Mouse (Mus musculus): ENCODE data around the gene Ift52. TPM values are rescaled to one million over a fixed set of nuclear protein-coding genes. Genes with fewer than 3 reads are reported as not detected.

Gene Ift52
- polyA plus RNA-seq, 1 experiment from 2014 or later, result 37.3 TPM

- no peak for ATAC-seq (ENCODE audit: extremely low read depth, insufficient number of reproducible peaks, low FRiP score, low TSS enrichment)
- Histone ChIP-seq H3K36me3 (peaks cover 66% of the 10 kb centered on the region), H3K9ac (no peak overlapping the region), H3K4me3 (no peak overlapping the region), H3K27ac (replicated peaks) (no peak overlapping the region), H3K4me1 (no peaks in the 10 kb centered on the region), H3K9me3 (no peaks in the 10 kb centered on the region), H3K27me3 (replicated peaks) (no peaks in the 10 kb centered on the region), H3K4me2 (no peak overlapping the region)
- 78% methylated on average over 3 of the region's 3 CpGs for WGBS
Measured at GRCm38 (mm10) chr2:163075234-163075633, 58.1 kb downstream of the Ift52 start.

GRCm38 (mm10) chr2:163079041-163079440 lies 61.9 kb downstream of the Ift52 start:
- no peak for ATAC-seq (ENCODE audit: extremely low read depth, insufficient number of reproducible peaks, low FRiP score, low TSS enrichment)
- H3K27me3 ChIP-seq (replicated peaks), result no peaks in the 10 kb centered on the region
- H3K9ac ChIP-seq, result no peak overlapping the region
- WGBS, result 84% methylated on average over 4 of the region's 4 CpGs
- H3K36me3 ChIP-seq, result peaks cover 65% of the 10 kb centered on the region
- no peaks in the 10 kb centered on the region for H3K4me1 ChIP-seq
- no peak overlapping the region for H3K4me2 ChIP-seq
- no peaks in the 10 kb centered on the region for H3K9me3 ChIP-seq
- H3K27ac ChIP-seq (replicated peaks), result no peak overlapping the region
- H3K4me3 ChIP-seq, result no peak overlapping the region

- Histone ChIP-seq H3K4me2 (no peak overlapping the region), H3K9me3 (no peaks in the 10 kb centered on the region), H3K4me3 (no peak overlapping the region), H3K36me3 (peaks cover 43% of the 10 kb centered on the region), H3K27ac (replicated peaks) (no peak overlapping the region), H3K4me1 (no peaks in the 10 kb centered on the region), H3K27me3 (replicated peaks) (no peaks in the 10 kb centered on the region), H3K9ac (no peak overlapping the region)
- no peak for ATAC-seq (ENCODE audit: extremely low read depth, insufficient number of reproducible peaks, low FRiP score, low TSS enrichment)
- 62% methylated on average over 5 of the region's 5 CpGs for WGBS
Measured at GRCm38 (mm10) chr2:163082591-163082990, 65.4 kb downstream of the Ift52 start.

- Histone ChIP-seq H3K9me3 (no peaks in the 10 kb centered on the region), H3K27me3 (replicated peaks) (no peaks in the 10 kb centered on the region), H3K9ac (no peak overlapping the region), H3K27ac (replicated peaks) (no peak overlapping the region), H3K4me3 (no peak overlapping the region), H3K4me1 (no peaks in the 10 kb centered on the region), H3K4me2 (no peak overlapping the region), H3K36me3 (peaks cover 24% of the 10 kb centered on the region)
- 89% methylated on average over 3 of the region's 3 CpGs for WGBS
- no peak for ATAC-seq (ENCODE audit: extremely low read depth, insufficient number of reproducible peaks, low FRiP score, low TSS enrichment)
Measured at GRCm38 (mm10) chr2:163084519-163084918, 67.4 kb downstream of the Ift52 start.

- Histone ChIP-seq H3K36me3 (peaks cover 19% of the 10 kb centered on the region), H3K27ac (replicated peaks) (no peak overlapping the region), H3K4me3 (no peak overlapping the region), H3K9ac (no peak overlapping the region), H3K9me3 (no peaks in the 10 kb centered on the region), H3K4me2 (no peak overlapping the region), H3K27me3 (replicated peaks) (no peaks in the 10 kb centered on the region), H3K4me1 (no peaks in the 10 kb centered on the region)
- WGBS, result 84% methylated on average over 6 of the region's 6 CpGs
- ATAC-seq (ENCODE audit: extremely low read depth, insufficient number of reproducible peaks, low FRiP score, low TSS enrichment), result no peak
Measured at GRCm38 (mm10) chr2:163085047-163085446, 67.9 kb downstream of the Ift52 start.

GRCm38 (mm10) chr2:163086561-163086960 lies 69.4 kb downstream of the Ift52 start:
- Histone ChIP-seq H3K9ac (no peak overlapping the region), H3K9me3 (no peaks in the 10 kb centered on the region), H3K27ac (replicated peaks) (no peak overlapping the region), H3K4me2 (no peak overlapping the region), H3K4me1 (no peaks in the 10 kb centered on the region), H3K27me3 (replicated peaks) (no peaks in the 10 kb centered on the region), H3K36me3 (peaks cover 13% of the 10 kb centered on the region), H3K4me3 (no peak overlapping the region)
- ATAC-seq (ENCODE audit: extremely low read depth, insufficient number of reproducible peaks, low FRiP score, low TSS enrichment), result no peak
- 42% methylated on average over 8 of the region's 8 CpGs for WGBS

GRCm38 (mm10) chr2:163087728-163088127 lies 70.6 kb downstream of the Ift52 start, which contains the start of gene Gtsf1l:
TSS of gene Gtsf1l (minus strand) at chr2:163087855.
- no peak for ATAC-seq (ENCODE audit: extremely low read depth, insufficient number of reproducible peaks, low FRiP score, low TSS enrichment)
- no peak within 1 kb of the TSS for H3K9ac ChIP-seq
- WGBS, result 82% methylated on average over 9 of the region's 9 CpGs

GRCm38 (mm10) chr2:163089475-163090123 lies 72.4 kb downstream of the Ift52 start:
- H3K9me3 ChIP-seq, result no peaks in the 10 kb centered on the region
- no peaks in the 10 kb centered on the region for H3K4me1 ChIP-seq
- WGBS, result 66% methylated on average over 5 of the region's 5 CpGs
- ATAC-seq (ENCODE audit: extremely low read depth, insufficient number of reproducible peaks, low FRiP score, low TSS enrichment), result no peak
- no peak overlapping the region for H3K9ac ChIP-seq
- H3K4me2 ChIP-seq, result no peak overlapping the region
- no peak overlapping the region for H3K27ac ChIP-seq (replicated peaks)
- H3K4me3 ChIP-seq, result no peak overlapping the region
- H3K36me3 ChIP-seq, result 0 out of 2 replicates have a peak, but pooled peaks cover 3% of the 10 kb centered on the region
- H3K27me3 ChIP-seq (replicated peaks), result no peaks in the 10 kb centered on the region

More at GRCm38 (mm10) chr2:163087728-163088127, 70.6 kb downstream of the Ift52 start, which contains the start of gene Gtsf1l:
- Histone ChIP-seq H3K36me3 (peaks cover 11% of the 10 kb centered on the region), H3K9me3 (no peaks in the 10 kb centered on the region), H3K27ac (replicated peaks) (no peak within 1 kb of the TSS), H3K4me1 (no peaks in the 10 kb centered on the region), H3K4me2 (no peak within 1 kb of the TSS), H3K27me3 (replicated peaks) (no peaks in the 10 kb centered on the region), H3K4me3 (no peak within 1 kb of the TSS)

- Histone ChIP-seq H3K36me3 (no peaks in the 10 kb centered on the region), H3K4me1 (no peaks in the 10 kb centered on the region), H3K27me3 (replicated peaks) (peaks cover 11% of the 10 kb centered on the region), H3K27ac (replicated peaks) (no peak overlapping the region), H3K9ac (no peak overlapping the region), H3K4me2 (no peak overlapping the region), H3K4me3 (no peak overlapping the region), H3K9me3 (no peaks in the 10 kb centered on the region)
- 82% methylated on average over 9 of the region's 10 CpGs for WGBS
- no peak for ATAC-seq (ENCODE audit: extremely low read depth, insufficient number of reproducible peaks, low FRiP score, low TSS enrichment)
Measured at GRCm38 (mm10) chr2:163094909-163095308, 77.8 kb downstream of the Ift52 start.

Small RNA genes within 50 kb of the gene (microRNA-seq; reads per million reads assigned to microRNA genes)
- not detected for gene Gm22174
- gene Mir7003, result not detected

Other genes starting within 250 kb of the Ift52 start
- 125 and 132 TPM in 2 replicates for gene Srsf6, start 85.8 kb upstream of the Ift52 start, polyA plus RNA-seq (2015; fragmentation: Nextera tagmentation; extraction: Ambion mirVana)
- gene L3mbtl1, start 73.9 kb upstream of the Ift52 start, polyA plus RNA-seq (2015; fragmentation: Nextera tagmentation; extraction: Ambion mirVana), result 0.05 TPM in 1 of 2 replicates, not detected in the other
- gene Sgk2, start 30.0 kb upstream of the Ift52 start, polyA plus RNA-seq (2015; fragmentation: Nextera tagmentation; extraction: Ambion mirVana), result 0.33 TPM in 1 of 2 replicates, not detected in the other
- 16.7 and 17.7 TPM in 2 replicates for gene Mybl2, start 37.3 kb downstream of the Ift52 start, polyA plus RNA-seq (2015; fragmentation: Nextera tagmentation; extraction: Ambion mirVana)
- not detected in 2 replicates for gene Gtsf1l, start 70.5 kb downstream of the Ift52 start, polyA plus RNA-seq (2015; fragmentation: Nextera tagmentation; extraction: Ambion mirVana)
- 2.5 and 3.6 TPM in 2 replicates for gene Tox2, start 185.8 kb downstream of the Ift52 start, polyA plus RNA-seq (2015; fragmentation: Nextera tagmentation; extraction: Ambion mirVana)